Mouse (Mus musculus): Measurements from ENCODE around the gene Pced1b. TPM values are rescaled to one million over a fixed set of nuclear protein-coding genes. Genes with fewer than 3 reads are reported as not detected.
A peak's percentile ranks its signal among the peaks of the same experiment; 100 is the strongest.

Gene Pced1b
- polyA plus RNA-seq, 1 experiment from 2014 or later, result 1.9 TPM

- Histone ChIP-seq H3K4me3 (no peak overlapping the region), H3K36me3 (no peaks in the 10 kb centered on the region), H3K27me3 (no peaks in the 10 kb centered on the region), H3K27ac (no peak overlapping the region), H3K4me2 (no peak overlapping the region), H3K4me1 (replicated peaks) (no peaks in the 10 kb centered on the region), H3K9ac (no peak overlapping the region), H3K9me3 (replicated peaks) (no peaks in the 10 kb centered on the region)
- no peak for ATAC-seq (replicated peaks; ENCODE audit: insufficient number of reproducible peaks, insufficient read depth, low FRiP score, low read depth)
- 24% methylated on average over 7 of the region's 7 CpGs for WGBS
These were observed 11.7 kb upstream of the Pced1b start for GRCm38 (mm10) chr15:97235183-97235582.

GRCm38 (mm10) chr15:97236943-97237342 is 10.0 kb upstream of the Pced1b start:
- 40% methylated on average over 9 of the region's 9 CpGs for WGBS
- H3K27me3 ChIP-seq, result no peaks in the 10 kb centered on the region

GRCm38 (mm10) chr15:97245392-97245791 is 1.5 kb upstream of the Pced1b start:
- Histone ChIP-seq H3K4me1 (replicated peaks) (0 out of 2 replicates have a peak, but pooled peaks cover 2% of the 10 kb centered on the region), H3K9me3 (replicated peaks) (no peaks in the 10 kb centered on the region), H3K9ac (no peak overlapping the region), H3K4me2 (peak overlapping the region; percentile 98), H3K27ac (no peak overlapping the region), H3K27me3 (peaks cover 22% of the 10 kb centered on the region), H3K4me3 (0 out of 2 replicates have a peak overlapping the region, but pooled peaks have one; percentile 0), H3K36me3 (no peaks in the 10 kb centered on the region)
- 64% methylated on average over 18 of the region's 18 CpGs for WGBS
- no peak for ATAC-seq (replicated peaks; ENCODE audit: insufficient number of reproducible peaks, insufficient read depth, low FRiP score, low read depth)

More at GRCm38 (mm10) chr15:97236943-97237342, 10.0 kb upstream of the Pced1b start:
- Histone ChIP-seq H3K9me3 (replicated peaks) (no peaks in the 10 kb centered on the region), H3K4me2 (no peak overlapping the region), H3K4me3 (no peak overlapping the region), H3K4me1 (replicated peaks) (no peaks in the 10 kb centered on the region), H3K27ac (no peak overlapping the region), H3K36me3 (no peaks in the 10 kb centered on the region), H3K9ac (no peak overlapping the region)
- ATAC-seq (replicated peaks; ENCODE audit: insufficient number of reproducible peaks, insufficient read depth, low FRiP score, low read depth), result no peak

- Histone ChIP-seq H3K27ac (no peak overlapping the region), H3K27me3 (peaks cover 22% of the 10 kb centered on the region), H3K9me3 (replicated peaks) (no peaks in the 10 kb centered on the region), H3K36me3 (no peaks in the 10 kb centered on the region), H3K4me2 (peak overlapping the region; percentile 98), H3K9ac (no peak overlapping the region), H3K4me3 (peak overlapping the region; percentile 80), H3K4me1 (replicated peaks) (0 out of 2 replicates have a peak, but pooled peaks cover 2% of the 10 kb centered on the region)
- 22% methylated on average over 14 of the region's 14 CpGs for WGBS
- ATAC-seq (replicated peaks; ENCODE audit: insufficient number of reproducible peaks, insufficient read depth, low FRiP score, low read depth), result no peak
These were observed 651 bp upstream of the Pced1b start for GRCm38 (mm10) chr15:97246256-97246655.

GRCm38 (mm10) chr15:97247791-97248161 is 869 bp downstream of the Pced1b start:
- Histone ChIP-seq H3K27ac (peak overlapping the region; percentile 76), H3K4me2 (peak overlapping the region; percentile 98), H3K4me3 (peak overlapping the region; percentile 80), H3K9ac (peak overlapping the region; percentile 88), H3K9me3 (replicated peaks) (no peaks in the 10 kb centered on the region), H3K27me3 (peaks cover 22% of the 10 kb centered on the region), H3K36me3 (no peaks in the 10 kb centered on the region), H3K4me1 (replicated peaks) (0 out of 2 replicates have a peak, but pooled peaks cover 2% of the 10 kb centered on the region)
- WGBS, result 2% methylated on average over 14 of the region's 14 CpGs
- ATAC-seq (replicated peaks; ENCODE audit: insufficient number of reproducible peaks, insufficient read depth, low FRiP score, low read depth), result peak; percentile 37

GRCm38 (mm10) chr15:97248296-97248695 is 1.4 kb downstream of the Pced1b start:
- peak overlapping the region; percentile 76 for H3K27ac ChIP-seq
- H3K9ac ChIP-seq, result peak overlapping the region; percentile 88; the same call in 1 of the 2 replicates
- WGBS, result 26% methylated on average over 8 of the region's 8 CpGs
- H3K4me1 ChIP-seq (replicated peaks), result 0 out of 2 replicates have a peak, but pooled peaks cover 2% of the 10 kb centered on the region
- H3K4me3 ChIP-seq, result peak overlapping the region; percentile 80
- peaks cover 22% of the 10 kb centered on the region for H3K27me3 ChIP-seq
- H3K36me3 ChIP-seq, result no peaks in the 10 kb centered on the region
- H3K4me2 ChIP-seq, result peak overlapping the region; percentile 98
- H3K9me3 ChIP-seq (replicated peaks), result no peaks in the 10 kb centered on the region
- ATAC-seq (replicated peaks; ENCODE audit: insufficient number of reproducible peaks, insufficient read depth, low FRiP score, low read depth), result no peak

- no peak for ATAC-seq (replicated peaks; ENCODE audit: insufficient number of reproducible peaks, insufficient read depth, low FRiP score, low read depth)
- H3K27ac ChIP-seq, result no peak overlapping the region
- no peak overlapping the region for H3K9ac ChIP-seq
- H3K4me1 ChIP-seq (replicated peaks), result 0 out of 2 replicates have a peak, but pooled peaks cover 2% of the 10 kb centered on the region
- 92% methylated on average over 10 of the region's 10 CpGs for WGBS
- no peaks in the 10 kb centered on the region for H3K9me3 ChIP-seq (replicated peaks)
- H3K4me3 ChIP-seq, result no peak overlapping the region
- H3K36me3 ChIP-seq, result no peaks in the 10 kb centered on the region
- no peak overlapping the region for H3K4me2 ChIP-seq
- peaks cover 17% of the 10 kb centered on the region for H3K27me3 ChIP-seq
These were observed 2.4 kb downstream of the Pced1b start for GRCm38 (mm10) chr15:97249322-97249721.

- no peak overlapping the region for H3K27ac ChIP-seq
- no peak for ATAC-seq (replicated peaks; ENCODE audit: insufficient number of reproducible peaks, insufficient read depth, low FRiP score, low read depth)
- H3K9me3 ChIP-seq (replicated peaks), result no peaks in the 10 kb centered on the region
- no peak overlapping the region for H3K9ac ChIP-seq
- WGBS, result 80% methylated on average over 8 of the region's 8 CpGs
- no peaks in the 10 kb centered on the region for H3K27me3 ChIP-seq
- H3K4me3 ChIP-seq, result no peak overlapping the region
- H3K4me2 ChIP-seq, result no peak overlapping the region
- H3K36me3 ChIP-seq, result no peaks in the 10 kb centered on the region
- H3K4me1 ChIP-seq (replicated peaks), result no peaks in the 10 kb centered on the region; the same call in 1 of the 2 replicates
These were observed 5.7 kb downstream of the Pced1b start for GRCm38 (mm10) chr15:97252493-97253034.

- 89% methylated on average over 4 of the region's 4 CpGs for WGBS
- no peaks in the 10 kb centered on the region for H3K9me3 ChIP-seq (replicated peaks)
- H3K4me2 ChIP-seq, result no peak overlapping the region
- H3K4me1 ChIP-seq (replicated peaks), result no peaks in the 10 kb centered on the region; the same call in 1 of the 2 replicates
- no peak for ATAC-seq (replicated peaks; ENCODE audit: insufficient number of reproducible peaks, insufficient read depth, low FRiP score, low read depth)
- no peaks in the 10 kb centered on the region for H3K36me3 ChIP-seq
- H3K27ac ChIP-seq, result no peak overlapping the region
- H3K9ac ChIP-seq, result no peak overlapping the region
- H3K4me3 ChIP-seq, result no peak overlapping the region
- H3K27me3 ChIP-seq, result no peaks in the 10 kb centered on the region
These were observed 7.5 kb downstream of the Pced1b start for GRCm38 (mm10) chr15:97254375-97254774.

GRCm38 (mm10) chr15:97255800-97256199 is 8.9 kb downstream of the Pced1b start:
- H3K27ac ChIP-seq, result no peak overlapping the region
- no peak overlapping the region for H3K4me3 ChIP-seq
- H3K36me3 ChIP-seq, result no peaks in the 10 kb centered on the region
- no peaks in the 10 kb centered on the region for H3K9me3 ChIP-seq (replicated peaks)
- no peaks in the 10 kb centered on the region for H3K27me3 ChIP-seq
- no peak overlapping the region for H3K4me2 ChIP-seq
- 96% methylated on average over 3 of the region's 3 CpGs for WGBS
- no peak for ATAC-seq (replicated peaks; ENCODE audit: insufficient number of reproducible peaks, insufficient read depth, low FRiP score, low read depth)
- no peaks in the 10 kb centered on the region; the same call in 1 of the 2 replicates for H3K4me1 ChIP-seq (replicated peaks)
- no peak overlapping the region for H3K9ac ChIP-seq

GRCm38 (mm10) chr15:97256411-97256810 is 9.5 kb downstream of the Pced1b start:
- H3K27ac ChIP-seq, result no peak overlapping the region
- no peaks in the 10 kb centered on the region for H3K36me3 ChIP-seq
- no peaks in the 10 kb centered on the region for H3K9me3 ChIP-seq (replicated peaks)
- no peaks in the 10 kb centered on the region for H3K27me3 ChIP-seq
- H3K9ac ChIP-seq, result no peak overlapping the region
- no peak overlapping the region for H3K4me2 ChIP-seq
- H3K4me3 ChIP-seq, result no peak overlapping the region
- H3K4me1 ChIP-seq (replicated peaks), result no peaks in the 10 kb centered on the region; the same call in 1 of the 2 replicates
- WGBS, result 90% methylated on average over 11 of the region's 11 CpGs
- ATAC-seq (replicated peaks; ENCODE audit: insufficient number of reproducible peaks, insufficient read depth, low FRiP score, low read depth), result no peak

GRCm38 (mm10) chr15:97257206-97257775 is 10.4 kb downstream of the Pced1b start:
- Histone ChIP-seq H3K9me3 (replicated peaks) (no peaks in the 10 kb centered on the region), H3K4me3 (no peak overlapping the region), H3K27me3 (no peaks in the 10 kb centered on the region), H3K4me1 (replicated peaks) (no peaks in the 10 kb centered on the region; the same call in 1 of the 2 replicates), H3K27ac (no peak overlapping the region; the same call in 1 of the 2 replicates), H3K4me2 (no peak overlapping the region), H3K9ac (no peak overlapping the region), H3K36me3 (no peaks in the 10 kb centered on the region)
- no peak for ATAC-seq (replicated peaks; ENCODE audit: insufficient number of reproducible peaks, insufficient read depth, low FRiP score, low read depth)
- 52% methylated on average over 8 of the region's 8 CpGs for WGBS
